Mouse (Mus musculus) effector memory CD4-positive, alpha-beta T cell, adult 5 months (primary cell): Measurements from ENCODE around the gene Mrps15. TPM values are rescaled to one million over a fixed set of nuclear protein-coding genes. Genes with fewer than 3 reads are reported as not detected.

Source experiments
- polyA plus RNA-seq: library from polyadenylated mRNA; unstranded; fragments of 100-300 nt; shearing (Covaris generic); gene quantifications from one replicate; pipeline ENCODE4 v1.2.1, GENCODE M21; 2017

Gene Mrps15
- 66.3 TPM for polyA plus RNA-seq

DNA sequence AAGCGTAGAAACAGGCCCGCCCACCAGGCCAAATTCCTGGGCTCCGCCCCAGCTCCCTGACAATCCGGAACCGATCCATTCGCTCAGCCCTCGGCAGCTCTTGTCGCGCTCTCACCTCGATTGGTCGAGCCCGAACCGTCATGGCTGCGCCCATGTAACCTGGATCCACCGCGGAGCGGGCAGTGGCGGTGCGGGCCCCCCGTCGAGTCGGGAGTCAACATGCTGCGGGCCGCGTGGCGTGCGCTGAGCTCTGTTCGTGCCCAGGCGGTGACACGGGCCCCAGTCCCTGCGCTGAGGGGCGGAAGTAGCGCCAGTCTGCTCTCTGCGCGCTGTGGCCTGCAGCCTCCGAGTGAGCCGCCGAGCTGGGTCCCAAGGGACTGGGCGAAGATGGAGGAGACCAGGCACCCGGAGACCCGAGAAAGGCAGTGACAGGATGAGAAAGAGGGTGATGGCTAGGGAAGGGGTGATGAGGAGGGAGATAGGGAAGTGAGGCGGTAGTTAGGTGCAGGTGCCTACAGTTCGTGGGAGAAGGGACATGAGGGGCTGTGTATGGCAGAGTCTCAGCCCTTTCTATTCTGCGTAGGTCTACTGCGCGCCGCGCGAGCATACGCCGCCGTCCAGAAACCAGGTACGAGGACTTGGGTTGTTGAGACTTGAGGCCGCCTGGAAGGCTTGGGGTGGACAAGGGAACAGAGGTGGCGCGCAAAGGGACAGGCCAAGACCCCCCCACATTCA lies at the start of gene Mrps15:
Mrps15 (plus strand) TSS at position 75 of the 735 bp plus-strand sequence.

DNA sequence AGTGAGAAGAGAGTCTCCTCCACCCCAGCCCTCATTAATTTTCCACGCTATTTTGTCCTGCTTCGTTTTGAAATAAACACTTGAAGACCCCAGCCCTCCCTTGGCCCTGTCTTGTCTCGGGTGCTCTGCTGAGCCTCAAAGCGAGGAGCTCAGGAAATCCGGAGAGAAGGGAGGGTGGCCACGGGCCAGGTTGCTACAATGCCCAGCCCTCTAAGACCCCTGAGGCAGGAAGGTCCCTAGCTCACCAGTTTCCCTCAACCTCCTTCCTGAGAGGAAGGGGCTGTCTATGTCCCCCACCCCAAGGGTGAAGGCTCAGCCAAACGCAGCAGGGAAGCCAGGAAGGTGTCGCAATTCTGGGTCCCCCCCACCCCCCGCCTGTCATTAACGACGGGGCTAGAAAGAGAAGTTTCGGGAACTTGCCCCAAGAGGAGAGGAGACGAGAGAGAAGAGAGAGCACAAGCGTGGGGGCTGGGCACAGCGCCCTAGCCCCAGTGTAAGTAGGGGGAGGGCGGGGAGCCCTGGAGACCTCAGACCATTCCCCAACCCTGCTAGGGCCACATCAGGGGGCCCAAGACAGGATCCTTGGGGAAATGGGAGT lies 22.3 kb upstream of the Mrps15 start, which contains the start of gene Csf3r:
Csf3r (plus strand) TSS at position 248 of the 598 bp plus-strand sequence.

DNA sequence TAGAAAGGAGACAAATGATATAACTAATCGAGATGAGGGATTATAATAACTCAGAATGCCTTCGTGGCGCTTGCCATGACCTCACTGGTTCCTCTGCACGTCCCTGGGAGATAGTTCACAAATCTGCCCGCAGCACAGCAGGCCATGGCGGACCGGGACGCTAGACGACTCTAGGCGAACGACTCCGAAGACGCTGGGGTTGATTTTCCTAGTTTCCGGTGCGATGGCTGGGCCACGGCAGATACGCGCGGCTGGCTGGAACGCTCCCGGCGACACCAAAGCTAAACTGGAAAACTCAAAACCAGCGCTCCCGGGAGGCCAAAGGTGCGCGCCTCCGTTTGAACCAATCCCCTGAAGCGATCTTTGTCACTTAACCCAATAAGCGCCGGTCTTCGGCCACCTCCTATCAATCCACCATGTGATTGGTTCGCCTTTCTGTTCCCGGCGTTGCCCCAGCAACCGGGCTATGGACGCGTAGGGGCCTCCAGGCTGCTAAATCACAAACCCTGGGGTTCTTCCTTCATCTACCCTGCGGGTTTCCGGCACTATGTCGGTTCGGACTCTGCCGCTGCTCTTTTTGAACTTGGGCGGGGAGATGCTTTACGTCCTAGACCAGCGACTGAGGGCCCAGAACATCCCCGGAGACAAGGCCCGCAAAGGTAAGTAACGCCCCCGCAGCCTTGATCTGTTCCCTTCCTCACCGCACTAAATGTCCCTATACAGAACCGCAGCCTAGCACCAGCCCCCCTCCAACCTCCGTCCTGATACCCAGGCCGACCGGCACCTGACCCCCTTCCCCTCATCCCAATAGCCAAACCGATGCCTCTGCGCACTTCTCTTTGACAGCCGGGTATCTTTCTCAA lies 11.6 kb downstream of the Mrps15 start, which contains the start of gene Oscp1:
Oscp1 (plus strand) TSS at position 432 of the 863 bp plus-strand sequence.

DNA sequence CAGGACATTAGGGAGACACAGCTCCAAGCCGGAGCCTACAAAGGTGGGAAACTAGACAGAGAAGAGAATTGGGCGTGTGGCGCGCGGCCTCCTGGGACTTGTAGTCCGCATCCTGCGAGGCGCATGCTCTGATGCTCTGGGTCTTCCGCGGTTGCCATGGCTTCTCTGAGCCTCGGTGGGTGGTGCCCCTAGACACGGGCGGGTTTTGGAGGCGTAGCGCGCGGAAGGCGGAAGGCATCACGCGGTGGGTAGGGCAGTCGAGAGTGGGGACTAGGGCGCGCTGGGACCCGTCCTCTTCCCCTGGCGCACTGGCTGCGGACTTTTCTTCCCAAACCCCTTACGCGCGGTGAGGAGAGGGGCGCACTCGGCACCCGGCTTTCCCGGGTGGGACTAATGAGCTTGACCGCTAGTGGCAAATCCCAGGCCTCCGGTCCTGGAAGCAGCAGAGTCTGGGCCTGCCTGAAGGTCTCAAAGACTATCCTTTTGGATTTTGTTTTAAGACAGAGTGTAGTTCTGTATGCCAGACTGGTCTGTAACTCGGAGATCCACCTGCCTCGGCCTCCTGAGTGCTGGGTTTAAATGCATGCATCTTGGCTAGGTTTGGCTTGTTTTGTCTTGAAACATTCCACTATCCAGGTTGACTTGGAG lies 49.9 kb downstream of the Mrps15 start, which contains the start of gene Lsm10:
Lsm10 (plus strand) TSS at position 160 of the 648 bp plus-strand sequence.

GRCm38 (mm10) chr4:126103590-126104068 lies 56.9 kb downstream of the Mrps15 start, which contains the start of gene Stk40:
Stk40 (plus strand) TSS chr4:126103957.

Other genes with a start within 250 kb of the Mrps15 start
- not detected for gene Csf3r, start 22.4 kb upstream of the Mrps15 start, polyA plus RNA-seq
- not detected for gene Oscp1, start 11.6 kb downstream of the Mrps15 start, polyA plus RNA-seq
- 15.1 TPM for gene Lsm10, start 49.7 kb downstream of the Mrps15 start, polyA plus RNA-seq
- gene Stk40, start 57.0 kb downstream of the Mrps15 start, polyA plus RNA-seq = 62.6 TPM
- 17.9 TPM for gene Eva1b, start 100.8 kb downstream of the Mrps15 start, polyA plus RNA-seq
- gene Sh3d21, start 116.6 kb downstream of the Mrps15 start, polyA plus RNA-seq = 0.41 TPM
- 314 TPM for gene Thrap3, start 155.8 kb downstream of the Mrps15 start, polyA plus RNA-seq
- 45.1 TPM for gene Map7d1, start 209.4 kb downstream of the Mrps15 start, polyA plus RNA-seq
- gene Trappc3, start 215.4 kb downstream of the Mrps15 start, polyA plus RNA-seq = 56.9 TPM
- not detected for gene Col8a2, start 239.9 kb downstream of the Mrps15 start, polyA plus RNA-seq